Mouse (Mus musculus): Measurements from ENCODE around the gene Col8a2. TPM values are rescaled to one million over a fixed set of nuclear protein-coding genes. Genes with fewer than 3 reads are reported as not detected.
A peak's percentile ranks its signal among the peaks of the same experiment; 100 is the strongest.

Gene Col8a2
- polyA plus RNA-seq, 2 experiments from 2014 or later: not detected

DNA sequence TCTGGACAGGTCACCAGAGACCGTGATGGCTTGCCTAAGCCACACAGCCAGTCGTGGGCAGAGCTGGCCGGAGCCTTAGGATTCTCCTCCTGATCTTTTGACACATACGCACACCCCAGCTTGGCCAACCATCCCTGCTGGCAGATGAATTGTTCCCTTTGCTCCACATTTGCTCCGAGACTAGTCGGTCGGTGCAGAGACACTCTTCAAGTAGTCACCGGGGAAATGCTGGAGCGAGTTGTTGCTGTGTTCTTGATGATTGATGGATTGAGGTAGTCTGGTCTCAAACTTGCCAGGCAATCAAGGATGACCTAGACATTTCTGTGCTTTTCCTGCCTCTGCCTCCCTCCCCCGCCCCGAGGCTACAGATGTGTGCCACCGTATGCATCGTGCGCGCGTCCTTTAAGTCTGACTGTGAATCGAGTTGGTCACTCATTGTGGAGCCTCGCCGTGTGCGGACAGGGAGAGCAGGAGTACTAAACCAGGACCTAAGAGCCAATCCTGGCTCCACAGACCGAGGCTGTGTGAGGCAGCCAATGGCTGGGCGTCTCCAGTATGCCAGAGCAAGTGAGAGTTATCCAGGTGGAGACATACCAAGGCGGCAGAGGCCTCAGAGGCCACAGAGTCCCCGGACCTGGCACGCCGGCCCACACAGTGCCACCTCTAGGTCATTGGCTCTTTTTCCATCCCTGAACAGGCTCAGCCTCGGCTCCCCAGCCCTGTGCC is 15.2 kb downstream of the Col8a2 start:
- no peak for ATAC-seq

DNA sequence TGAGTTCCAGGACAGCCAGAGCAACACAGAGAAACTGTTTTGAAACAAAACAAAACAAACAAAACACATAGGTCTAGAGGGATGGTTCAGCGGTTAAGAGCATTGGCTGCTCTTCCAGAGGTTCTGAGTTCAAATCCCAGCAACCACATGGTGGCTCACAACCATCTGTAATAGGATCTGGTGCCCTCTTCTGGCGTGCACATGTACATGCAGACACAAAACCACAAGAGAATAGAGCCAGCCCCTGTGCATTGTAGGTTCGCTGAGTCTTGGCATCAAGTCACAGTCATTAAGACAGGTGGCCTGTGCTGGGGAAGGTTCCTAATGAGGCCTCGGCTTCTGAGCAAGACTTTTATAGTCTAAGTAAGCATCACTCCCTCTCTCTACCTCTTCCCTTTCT is 17.3 kb downstream of the Col8a2 start:
- ATAC-seq: no peak

DNA sequence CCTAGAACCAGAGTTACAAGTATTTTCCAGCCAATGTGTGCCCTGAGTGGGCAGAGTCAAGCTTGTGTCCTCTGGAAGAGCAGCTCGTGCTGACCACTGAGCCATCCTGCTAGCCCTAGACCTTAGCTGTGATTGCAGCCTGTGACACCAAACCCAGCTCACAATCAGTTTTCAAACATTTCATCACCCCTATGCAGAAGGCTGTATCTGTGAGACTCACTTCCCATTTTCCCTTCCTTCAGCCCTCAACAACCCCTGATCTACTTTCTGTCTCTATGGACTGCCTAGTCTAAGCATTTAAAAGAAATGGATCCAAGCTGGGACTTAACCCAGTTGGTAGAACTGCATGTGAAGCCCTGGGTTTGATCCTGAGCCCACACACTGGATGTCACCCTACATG is 18.8 kb downstream of the Col8a2 start:
- no peak for ATAC-seq

DNA sequence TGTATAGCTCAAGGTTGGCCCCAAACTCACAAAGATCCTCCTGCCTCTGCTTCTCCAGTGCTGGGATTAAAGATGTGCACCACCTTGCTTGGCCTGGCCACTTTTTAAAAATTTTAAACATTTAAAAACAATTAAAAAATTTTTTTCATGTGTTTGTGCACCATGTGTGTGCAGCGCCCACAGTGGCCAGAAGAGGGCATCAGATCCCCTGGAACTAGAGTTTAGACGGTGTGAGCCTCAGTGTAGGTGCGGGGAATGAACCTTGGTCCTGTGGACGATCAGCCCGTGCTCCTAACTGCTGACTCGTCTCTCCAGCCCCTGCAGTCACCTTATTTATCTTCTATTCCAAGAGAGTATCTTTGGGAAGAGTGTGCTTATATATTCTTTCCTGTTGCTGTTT is 19.5 kb downstream of the Col8a2 start:
- no peak for ATAC-seq

DNA sequence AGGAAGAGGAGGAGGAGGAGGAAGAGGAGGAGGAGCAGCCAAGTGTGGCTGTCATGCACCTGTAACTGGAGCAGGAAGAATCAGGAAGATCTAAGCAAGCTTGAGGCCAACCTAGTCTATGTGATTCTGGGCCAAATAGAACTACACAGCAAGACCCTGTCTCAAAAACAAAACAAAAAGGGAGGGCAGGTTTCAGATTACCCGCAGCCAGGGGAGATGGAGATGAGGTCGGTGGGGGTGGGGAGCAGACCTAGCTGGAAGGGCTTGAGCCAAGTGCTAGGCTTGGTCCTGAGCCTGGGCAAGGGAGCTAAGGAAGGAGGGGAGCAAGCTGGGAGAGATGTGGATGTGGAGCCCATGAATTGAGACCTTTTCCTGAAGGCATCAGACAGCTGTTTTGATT is 20.2 kb downstream of the Col8a2 start:
- ATAC-seq: no peak

DNA sequence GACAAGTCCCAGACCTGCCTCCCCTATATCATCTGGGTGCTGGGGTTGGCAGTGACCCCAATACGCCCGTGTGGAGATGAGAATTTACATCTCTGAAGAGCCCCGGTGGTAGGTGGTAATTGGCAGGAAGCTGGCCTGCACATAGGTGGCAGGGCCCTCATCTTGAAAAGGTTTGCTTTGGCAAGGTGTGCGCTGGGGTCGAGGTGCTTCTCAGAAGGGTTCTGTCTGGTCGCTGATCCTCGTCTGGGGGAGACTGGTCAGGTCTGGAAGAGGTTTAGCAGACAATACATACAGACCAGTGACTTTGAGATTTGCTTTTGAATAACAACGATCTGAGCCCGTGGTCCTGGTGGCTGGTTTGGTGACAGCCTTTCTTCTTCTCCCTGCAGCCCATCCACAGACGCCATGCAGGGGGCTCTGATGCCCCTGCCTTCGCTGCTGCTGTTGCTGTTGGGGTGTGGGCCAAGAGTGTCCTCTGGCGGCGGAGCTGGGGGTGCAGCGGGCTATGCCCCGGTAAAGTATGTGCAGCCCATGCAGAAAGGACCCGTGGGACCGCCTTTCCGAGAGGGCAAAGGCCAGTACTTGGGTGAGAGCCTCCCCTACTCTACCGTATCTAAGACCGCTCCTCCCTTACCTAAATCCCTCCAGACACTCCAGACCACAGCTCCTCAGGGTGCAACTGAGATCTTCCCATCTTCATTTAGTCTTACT is 22.8 kb downstream of the Col8a2 start:
- ATAC-seq: no peak

DNA sequence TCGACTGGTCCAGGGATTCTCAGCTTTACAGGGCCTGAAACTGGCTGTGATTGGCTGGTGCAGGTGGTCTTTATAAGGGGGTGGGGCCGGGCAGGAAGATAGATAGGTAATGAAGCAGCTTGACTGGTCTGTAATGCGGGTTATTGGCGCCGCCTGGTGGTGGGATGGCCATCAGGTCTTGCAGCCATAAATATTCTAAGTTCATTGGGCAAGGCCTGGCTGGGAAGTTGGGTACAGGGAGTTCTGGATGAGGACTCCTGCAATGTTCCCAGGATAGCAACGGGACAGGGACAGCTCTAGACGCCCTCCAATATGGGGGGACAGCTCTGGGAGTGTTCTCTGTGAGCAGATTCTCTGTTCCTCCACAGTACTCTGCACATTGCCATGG is 23.3 kb downstream of the Col8a2 start:
- peak; percentile 69 for ATAC-seq

DNA sequence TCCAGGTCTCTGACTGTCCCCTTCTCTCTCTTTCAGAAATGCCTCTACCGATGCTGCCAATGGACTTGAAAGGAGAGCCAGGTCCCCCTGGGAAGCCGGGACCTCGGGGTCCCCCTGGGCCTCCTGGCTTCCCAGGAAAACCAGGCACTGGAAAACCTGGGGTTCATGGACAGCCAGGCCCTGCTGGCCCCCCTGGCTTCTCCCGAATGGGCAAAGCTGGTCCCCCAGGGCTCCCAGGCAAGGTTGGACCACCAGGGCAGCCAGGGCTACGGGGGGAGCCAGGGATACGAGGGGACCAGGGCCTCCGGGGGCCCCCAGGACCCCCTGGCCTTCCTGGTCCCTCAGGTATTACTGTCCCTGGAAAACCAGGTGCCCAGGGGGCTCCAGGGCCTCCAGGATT is 23.8 kb downstream of the Col8a2 start:
- no peak for ATAC-seq

DNA sequence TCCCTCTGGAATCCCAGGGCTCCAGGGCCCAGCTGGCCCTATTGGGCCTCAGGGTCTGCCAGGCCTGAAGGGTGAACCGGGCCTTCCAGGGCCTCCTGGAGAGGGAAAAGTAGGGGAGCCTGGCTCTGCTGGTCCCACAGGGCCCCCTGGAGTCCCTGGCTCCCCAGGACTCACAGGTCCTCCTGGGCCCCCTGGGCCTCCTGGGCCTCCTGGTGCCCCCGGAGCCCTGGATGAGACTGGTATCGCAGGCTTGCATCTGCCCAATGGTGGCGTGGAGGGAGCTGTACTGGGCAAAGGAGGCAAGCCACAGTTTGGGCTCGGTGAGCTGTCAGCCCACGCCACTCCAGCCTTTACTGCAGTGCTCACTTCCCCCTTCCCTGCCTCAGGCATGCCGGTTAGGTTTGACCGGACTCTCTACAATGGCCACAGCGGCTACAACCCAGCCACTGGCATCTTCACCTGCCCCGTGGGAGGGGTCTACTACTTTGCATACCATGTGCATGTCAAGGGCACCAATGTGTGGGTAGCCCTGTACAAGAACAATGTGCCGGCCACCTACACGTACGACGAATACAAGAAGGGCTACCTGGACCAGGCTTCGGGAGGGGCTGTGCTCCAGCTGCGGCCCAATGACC is 25.1 kb downstream of the Col8a2 start:
- ATAC-seq: no peak

DNA sequence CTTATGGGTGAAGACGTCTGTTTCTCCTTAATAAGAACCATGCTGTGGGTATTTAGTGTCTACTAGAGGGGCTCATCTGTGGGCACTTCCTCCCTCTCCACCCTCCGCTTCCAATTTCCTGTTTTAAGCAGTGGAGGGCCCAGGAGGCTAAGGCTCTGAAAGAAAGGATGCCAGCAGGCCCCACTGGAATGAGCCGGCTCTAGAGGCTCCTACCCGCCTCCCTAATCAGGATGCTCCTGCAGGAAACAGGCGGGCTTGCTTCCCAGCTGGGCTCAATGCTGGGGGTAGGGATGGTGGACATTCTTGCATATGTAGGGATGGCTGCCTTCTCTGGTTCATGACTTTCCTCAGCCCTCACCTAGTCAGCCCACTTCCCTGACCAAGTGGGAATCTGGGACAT is 26.6 kb downstream of the Col8a2 start:
- ATAC-seq: no peak

DNA sequence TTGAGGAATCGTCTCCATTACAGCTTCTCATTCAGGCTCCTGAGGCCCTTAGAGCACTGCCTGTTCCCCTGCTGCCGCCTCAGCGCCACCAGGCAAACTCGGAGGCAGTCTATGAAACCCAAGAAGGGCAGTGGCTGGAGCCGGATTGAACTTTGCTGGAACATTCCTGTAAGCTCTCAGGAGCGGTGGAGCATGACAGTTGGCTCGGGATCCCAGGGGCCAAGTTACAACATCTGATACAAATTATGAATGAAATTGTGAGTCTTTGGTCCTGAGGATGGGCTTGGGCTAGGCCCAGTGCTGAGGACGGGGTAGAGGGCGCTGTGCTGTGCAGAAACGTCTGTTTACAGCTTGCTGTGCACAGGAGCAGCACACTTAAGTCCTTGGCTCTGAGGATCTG is 27.8 kb downstream of the Col8a2 start:
- no peak for ATAC-seq

DNA sequence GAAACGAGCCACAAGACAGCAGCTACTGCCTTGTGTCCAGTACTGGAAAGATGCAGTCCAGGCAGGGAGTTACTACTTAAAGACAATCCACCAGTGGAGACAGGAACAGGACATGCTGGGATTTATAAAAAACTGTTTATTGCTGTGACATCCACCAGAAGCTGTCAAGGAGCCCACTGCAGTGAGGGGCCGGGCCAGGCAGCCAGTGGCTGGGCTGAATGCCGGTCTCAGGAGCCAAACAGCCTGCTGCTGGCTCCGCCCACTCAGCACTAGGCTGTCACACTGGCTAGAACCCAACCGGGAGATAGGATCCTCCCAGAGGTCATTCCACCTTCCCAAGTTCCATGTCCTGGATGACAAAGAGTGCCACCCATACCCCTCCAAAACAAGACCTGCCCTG is 29.3 kb downstream of the Col8a2 start:
- ATAC-seq: no peak

DNA sequence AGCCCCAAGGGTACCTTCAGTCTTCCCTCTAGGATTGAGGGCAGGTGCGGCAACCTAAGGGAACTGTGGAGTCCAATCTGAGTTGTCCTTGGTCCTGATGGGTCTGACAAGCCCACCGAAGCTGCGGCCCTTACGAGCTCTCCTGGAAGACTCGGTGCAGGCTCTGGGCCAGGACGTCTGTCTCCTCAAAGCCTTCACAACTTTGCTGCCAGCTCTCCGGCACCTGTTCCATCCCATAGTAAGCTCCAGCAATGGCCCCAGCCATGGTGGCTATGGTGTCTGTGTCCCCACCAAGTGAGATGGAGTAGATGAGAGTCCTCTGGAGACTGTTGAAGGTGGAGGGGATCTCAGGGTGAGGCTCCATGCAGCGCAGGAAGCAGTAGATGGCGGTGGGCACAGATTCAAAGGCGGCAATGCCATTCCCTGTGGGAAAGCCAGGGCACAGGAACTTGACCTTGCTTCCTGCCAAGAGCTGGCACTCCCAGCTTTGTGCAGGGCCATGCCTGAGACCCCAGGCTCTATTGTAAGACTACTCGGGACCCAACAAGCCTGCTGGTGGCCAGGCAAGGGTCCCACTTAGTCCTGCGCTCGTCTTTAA is 29.9 kb downstream of the Col8a2 start:
- no peak for ATAC-seq

DNA sequence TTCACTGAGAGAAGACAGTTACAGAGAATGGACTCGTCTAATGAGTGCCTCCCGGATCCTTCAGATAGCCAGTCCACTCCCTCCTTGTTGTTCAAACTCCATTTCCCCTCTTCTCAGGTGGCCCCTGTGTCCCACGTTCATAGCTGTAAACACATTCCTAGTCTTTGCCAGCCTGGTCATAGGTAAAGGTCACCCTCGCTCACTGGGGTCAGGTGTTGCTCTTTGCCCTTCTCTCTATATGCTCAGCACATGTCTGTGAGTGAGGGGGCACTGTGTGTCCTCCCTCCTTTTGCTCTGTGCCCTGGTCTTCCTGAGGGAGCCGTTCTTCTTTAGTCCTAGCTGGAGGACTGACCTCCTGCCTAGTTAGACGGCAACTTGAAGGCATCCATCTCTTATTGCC is 33.2 kb downstream of the Col8a2 start:
- ATAC-seq: no peak

DNA sequence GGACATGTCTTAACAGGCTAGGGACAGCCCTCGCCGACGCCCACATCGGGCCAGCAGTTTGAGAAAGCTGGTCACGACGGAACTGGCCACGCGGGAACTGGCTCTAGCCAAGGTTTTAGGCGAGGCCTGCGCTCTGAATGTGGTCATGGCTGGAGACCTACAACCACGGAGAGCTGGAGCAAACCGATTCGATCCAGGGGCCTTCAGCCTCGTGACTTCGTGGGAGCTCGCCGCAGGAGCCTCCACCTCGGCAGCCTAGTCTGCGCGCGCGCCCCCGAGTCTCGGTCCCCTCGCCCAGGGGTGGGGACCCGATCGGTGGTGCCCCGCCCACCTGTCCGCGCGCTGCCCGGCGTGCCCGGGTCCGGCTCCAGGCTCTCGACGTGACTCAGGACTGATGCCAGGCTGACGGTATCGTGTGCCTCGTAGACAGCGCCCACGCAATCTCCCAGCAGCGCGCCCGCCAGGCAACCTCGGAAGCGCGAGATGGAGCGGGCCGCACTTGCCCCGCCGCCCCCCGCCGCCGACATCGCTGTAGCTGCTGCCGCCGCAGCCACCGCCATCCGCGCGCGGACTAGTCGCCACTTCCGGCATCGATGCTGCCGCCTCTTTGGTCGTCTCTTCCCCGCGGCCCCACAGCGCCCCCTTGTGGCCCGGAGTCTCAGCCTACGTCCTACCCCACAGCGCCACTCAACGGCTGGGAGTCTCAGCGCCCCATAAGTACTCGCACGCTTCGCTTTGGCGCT is 34.7 kb downstream of the Col8a2 start, which contains the start of gene Adprhl2:
TSS of gene Adprhl2 (minus strand) at position 593 of the 743 bp plus-strand sequence.
- ATAC-seq: peak; percentile 97

DNA sequence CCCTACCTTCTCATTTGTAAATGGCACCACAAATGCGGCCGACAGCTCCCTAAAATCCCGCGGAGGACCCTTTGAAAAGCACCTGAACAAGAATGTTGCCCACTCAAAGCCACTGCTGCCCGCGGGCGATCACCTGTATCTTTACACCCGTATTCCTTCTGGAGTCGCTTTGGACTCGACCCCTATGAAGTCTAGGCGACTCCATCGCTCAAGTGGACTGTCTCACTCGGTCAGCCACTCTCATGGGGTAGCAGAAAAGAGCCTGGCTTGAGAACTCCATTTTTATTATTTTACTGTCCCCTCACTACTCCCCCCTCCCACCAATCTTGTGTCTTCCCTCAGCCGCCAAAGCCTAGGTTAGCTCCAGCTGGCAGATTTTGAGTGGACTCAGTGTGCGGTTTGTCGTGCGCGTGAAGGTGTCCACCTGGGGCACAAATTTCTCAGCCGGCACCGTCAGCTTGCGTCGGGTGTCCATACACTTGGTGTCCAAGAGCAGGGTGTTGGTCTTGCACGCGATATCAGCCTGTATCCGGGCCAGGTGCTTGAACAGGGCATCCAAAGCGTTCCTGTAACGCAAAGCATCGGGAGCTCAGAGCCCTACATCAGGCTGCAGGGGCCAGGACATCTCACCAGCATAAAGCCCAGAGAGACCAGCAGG is 35.4 kb downstream of the Col8a2 start:
- ATAC-seq: no peak

DNA sequence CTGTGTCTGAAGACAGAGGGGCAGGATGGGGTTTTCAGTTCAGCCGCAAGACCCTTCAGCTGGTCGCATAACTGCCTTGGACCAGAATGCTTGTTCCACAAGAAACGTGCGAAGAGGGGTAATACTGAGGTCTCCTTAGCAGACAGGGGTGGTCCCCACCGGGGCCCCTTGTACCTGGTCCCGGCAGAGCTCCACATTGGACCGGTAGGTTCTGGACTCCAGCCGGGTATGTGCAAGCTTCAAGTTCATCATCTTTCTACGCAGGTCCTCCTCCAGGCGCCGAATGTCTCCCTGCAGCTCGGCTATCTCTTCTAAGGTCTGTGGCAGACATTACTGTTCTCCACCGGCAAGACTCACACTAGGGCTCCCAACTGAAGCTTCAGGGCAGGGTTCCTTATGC is 36.1 kb downstream of the Col8a2 start:
- ATAC-seq: no peak

DNA sequence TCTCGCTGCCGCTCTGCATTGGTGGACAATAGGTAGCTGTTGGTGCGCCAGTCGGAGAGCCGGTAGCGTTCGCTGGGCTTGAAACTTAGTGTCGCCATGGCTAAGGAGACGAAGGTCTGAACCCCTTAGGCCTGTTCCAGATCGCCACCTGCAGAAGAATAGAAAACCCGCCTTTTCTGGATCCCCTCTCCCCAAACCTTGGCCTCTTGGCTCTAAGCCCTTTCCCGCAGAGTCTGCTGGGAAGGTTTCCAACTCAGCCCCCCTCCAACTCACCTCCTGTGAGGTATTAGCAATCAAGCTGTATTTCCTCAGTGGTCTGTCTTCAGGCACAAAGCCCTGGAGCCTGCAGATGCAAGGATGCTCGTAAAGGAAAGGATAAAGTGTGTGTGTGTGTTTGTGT is 38.3 kb downstream of the Col8a2 start:
- ATAC-seq: no peak

DNA sequence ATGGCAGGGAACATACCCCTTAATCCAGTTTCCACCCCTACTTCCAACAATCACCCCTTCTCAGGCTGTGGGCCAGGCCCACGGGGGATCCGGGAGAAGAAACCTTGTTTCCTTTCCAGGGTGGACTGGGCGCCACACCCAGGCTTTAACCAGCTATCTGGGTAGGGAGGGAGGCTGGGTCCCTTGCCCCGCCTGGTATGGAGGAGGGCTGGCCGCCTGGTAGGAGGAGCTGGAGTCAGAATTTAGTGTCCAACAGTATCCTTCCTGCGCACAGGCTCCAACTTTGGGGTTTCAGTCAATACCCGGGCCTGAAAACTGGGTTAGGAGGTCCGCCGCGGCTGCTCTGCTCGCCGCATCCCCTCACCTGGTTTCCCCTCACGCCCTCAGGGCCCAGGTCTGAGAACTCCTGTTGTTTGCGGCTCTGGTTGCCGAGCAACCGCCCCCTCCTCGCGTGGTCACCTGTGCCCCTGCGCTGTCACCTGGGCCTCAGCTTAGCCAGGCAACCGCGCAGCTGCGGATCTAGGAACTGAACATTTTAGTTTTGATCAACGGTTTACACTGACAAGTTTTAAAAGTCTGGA is 38.8 kb downstream of the Col8a2 start, which contains the start of gene Tekt2:
TSS of gene Tekt2 (minus strand) at position 408 of the 581 bp plus-strand sequence.
- ATAC-seq: no peak

DNA sequence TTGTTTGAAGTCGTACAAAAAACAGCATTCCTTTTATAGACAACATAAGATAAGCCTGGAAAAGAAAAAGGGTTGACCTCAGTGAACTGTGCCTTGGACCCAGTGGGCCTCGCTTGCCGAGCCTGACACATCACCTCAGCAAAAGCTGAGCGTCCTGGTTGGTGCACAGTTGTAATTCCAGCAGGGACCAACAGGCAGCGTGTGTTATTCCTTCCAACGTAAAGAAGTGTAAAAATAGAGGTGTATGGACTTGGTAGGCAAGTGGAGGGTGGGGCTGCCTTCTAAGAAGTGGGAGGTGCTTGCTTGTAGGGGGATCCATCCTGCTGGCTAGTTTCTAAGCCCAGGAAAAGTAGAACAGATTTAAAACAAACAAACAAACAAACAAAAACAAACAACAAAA is 39.4 kb downstream of the Col8a2 start:
- ATAC-seq: no peak

DNA sequence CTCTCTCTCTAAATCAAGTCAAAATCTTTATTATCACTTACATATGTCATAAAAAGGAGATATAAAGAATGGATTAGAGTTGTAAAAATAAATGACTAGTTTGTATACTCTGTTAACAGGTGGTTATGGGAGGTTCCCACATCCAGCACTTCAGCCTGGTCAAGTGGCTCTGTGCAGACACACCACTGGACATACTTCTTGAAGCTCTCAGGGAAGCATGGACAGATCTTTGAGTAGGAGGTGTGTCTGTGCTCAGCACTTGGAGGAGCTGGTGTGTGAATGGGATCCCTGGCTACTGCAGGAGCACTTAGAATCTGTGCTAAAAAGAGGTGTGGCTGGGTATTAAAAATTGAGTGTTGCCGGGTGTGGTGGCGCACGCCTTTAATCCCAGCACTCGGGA is 43.7 kb downstream of the Col8a2 start:
- ATAC-seq: no peak

DNA sequence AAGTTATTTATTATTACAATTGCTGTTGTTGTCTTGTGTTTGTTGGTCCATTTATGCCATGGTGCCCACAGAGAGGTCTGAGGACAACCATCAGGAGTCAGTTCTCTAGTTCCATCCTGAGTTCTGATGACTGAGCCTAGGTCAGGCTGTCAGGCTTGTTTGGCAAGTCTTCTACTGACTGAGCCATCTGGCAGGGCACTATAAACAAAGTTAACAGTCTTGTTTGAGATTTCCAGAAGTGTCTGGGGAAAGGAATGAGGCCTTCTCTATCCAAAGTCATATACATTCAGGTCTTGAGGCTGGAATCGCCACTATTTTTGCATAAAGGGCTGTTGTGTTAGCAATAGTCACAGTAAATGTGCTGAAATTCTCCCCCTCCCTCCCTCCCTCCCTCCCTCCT is 45.2 kb downstream of the Col8a2 start:
- ATAC-seq: no peak

All from activated CD4-positive, CD25-positive, alpha-beta regulatory T cell, adult 4 months (primary cell).